Mouse (Mus musculus) stomach, embryonic 16.5 days (tissue): ENCODE measurements around the gene Mrpl24. TPM values are rescaled to one million over a fixed set of nuclear protein-coding genes. Genes with fewer than 3 reads are reported as not detected.
"Not testable (repeated sequence)": the region's sequence is repeated elsewhere in the genome, so short reads cannot be mapped to it uniquely, and the experiment has no call there.

Source experiments
- ATAC-seq: fragments of 200-750 bp; cut with Nextera tagmentation; 2 replicates; pipeline ENCODE4 v1.8.0; 2017; ENCODE audit warnings: moderate number of reproducible peaks, moderate TSS enrichment; ENCODE audit not compliant: insufficient read depth, low FRiP score
- H3K27ac ChIP-seq: fragments of 300-500 bp; sonication (generic); 2 replicates; pipeline ENCODE4 v1.5.1; 2014; ENCODE audit warnings: low read length
- H3K27me3 ChIP-seq: fragments of 300-500 bp; sonication (generic); 2 replicates; pipeline ENCODE4 v1.6.1; 2014; ENCODE audit warnings: low read length, control low read depth, mixed read lengths; ENCODE audit not compliant: control insufficient read depth, insufficient read depth
- H3K36me3 ChIP-seq: fragments of 300-500 bp; sonication (generic); 2 replicates; pipeline ENCODE4 v1.6.1; 2014; ENCODE audit warnings: low read length; ENCODE audit not compliant: control insufficient read depth, insufficient read depth
- H3K4me1 ChIP-seq: fragments of 300-500 bp; sonication (generic); 2 replicates; pipeline ENCODE4 v1.6.1; 2014; ENCODE audit warnings: low read length, control low read depth, mixed read lengths; ENCODE audit not compliant: control insufficient read depth, insufficient read depth
- H3K4me2 ChIP-seq: fragments of 300-500 bp; sonication (generic); 2 replicates; pipeline ENCODE4 v1.6.1; 2014; ENCODE audit warnings: low read depth, low read length, mixed read lengths
- H3K4me3 ChIP-seq: fragments of 300-500 bp; sonication (generic); replicated peaks from 2 replicates; pipeline ENCODE4 v1.5.1; 2014; ENCODE audit warnings: mild to moderate bottlenecking, low read length
- H3K9ac ChIP-seq: fragments of 300-500 bp; sonication (generic); 2 replicates; pipeline ENCODE4 v1.6.1; 2014; ENCODE audit warnings: low read length
- H3K9me3 ChIP-seq: fragments of 300-500 bp; sonication (generic); replicated peaks from 2 replicates; pipeline ENCODE4 v1.6.1; 2016; ENCODE audit warnings: low read length, control low read depth; ENCODE audit not compliant: control insufficient read depth
- WGBS: fragments of 180-500 bp; shearing (Covaris S2); extraction: QIAGEN DNeasy Blood & Tissue Kit; methylation state at CpG from one replicate; pipeline ENCODE4 v1.1.7; 2014; 5-methylcytosine and 5-hydroxymethylcytosine counted together
- polyA plus RNA-seq: library from polyadenylated mRNA; unstranded; fragments of >200 nt; fragmentation: Nextera tagmentation; extraction: Ambion mirVana; gene quantifications from 2 replicates; pipeline ENCODE4 v1.2.1, GENCODE M21; 2015

Mrpl24 gene
- 66.2 and 77.2 TPM in 2 replicates for polyA plus RNA-seq

- under 1% methylated on average over 30 of the region's 30 CpGs for WGBS
- Histone ChIP-seq H3K4me1 (peaks cover 4% of the 10 kb centered on the region; the same call in 1 of the 2 replicates), H3K4me2 (peak within 1 kb of the TSS; percentile 75), H3K9ac (peak within 1 kb of the TSS; percentile 82), H3K36me3 (peaks cover 35% of the 10 kb centered on the region), H3K27me3 (no peaks in the 10 kb centered on the region), H3K4me3 (peak within 1 kb of the TSS; percentile 78), H3K9me3 (no peaks in the 10 kb centered on the region), H3K27ac (peak within 1 kb of the TSS; percentile 90)
- peak; percentile 88 for ATAC-seq
These were observed at the start of gene Mrpl24 for GRCm38 (mm10) chr3:87919336-87920108. TSS of gene Mrpl24 (plus strand) at chr3:87919506.

- no peak overlapping the region for H3K4me3 ChIP-seq
- 90% methylated on average over 4 of the region's 4 CpGs for whole genome bisulfite sequencing
- no peak for ATAC-seq
- no peak overlapping the region for H3K9ac ChIP-seq
- H3K4me1 ChIP-seq, result no peaks in the 10 kb centered on the region
- no peaks in the 10 kb centered on the region for H3K36me3 ChIP-seq
- H3K9me3 ChIP-seq, result no peaks in the 10 kb centered on the region
- H3K27ac ChIP-seq, result no peak overlapping the region
- no peak overlapping the region for H3K4me2 ChIP-seq
- H3K27me3 ChIP-seq, result no peaks in the 10 kb centered on the region
These were observed 41.6 kb upstream of the Mrpl24 start for GRCm38 (mm10) chr3:87877730-87878129.

DNA sequence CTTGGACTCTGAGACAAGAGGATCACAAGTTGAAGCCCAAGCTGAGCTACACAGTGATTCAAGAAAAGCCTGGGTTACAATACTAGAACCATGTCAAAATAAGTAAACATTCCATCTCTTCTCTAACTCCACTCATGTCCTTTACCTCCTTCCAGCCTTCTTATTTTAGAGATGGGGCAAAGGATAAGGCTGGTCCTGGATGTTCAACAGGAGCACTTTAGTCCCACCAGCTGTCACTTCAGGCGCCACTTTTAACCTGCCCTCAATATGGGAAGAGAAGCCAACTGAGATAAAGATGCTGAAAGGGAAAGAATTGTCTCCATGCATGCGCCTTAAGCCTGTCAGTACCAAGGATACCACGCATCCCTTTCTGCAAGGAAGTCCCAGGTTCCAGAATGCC lies 35.0 kb upstream of the Mrpl24 start:
- no peak for ATAC-seq
- WGBS, result 6% methylated on average over 3 of the region's 3 CpGs
- 0 out of 2 replicates have a peak overlapping the region, but pooled peaks have one; percentile 92 for H3K27ac ChIP-seq

GRCm38 (mm10) chr3:87884708-87885251 lies 34.5 kb upstream of the Mrpl24 start:
- under 1% methylated on average over 27 of the region's 28 CpGs for WGBS

More for the DNA sequence above, 35.0 kb upstream of the Mrpl24 start:
- H3K9me3 ChIP-seq, result no peaks in the 10 kb centered on the region; the same call in 1 of the 2 replicates
- peaks cover 16% of the 10 kb centered on the region for H3K4me1 ChIP-seq
- H3K27me3 ChIP-seq, result no peaks in the 10 kb centered on the region
- peak overlapping the region; percentile 84 for H3K4me2 ChIP-seq
- H3K36me3 ChIP-seq, result no peaks in the 10 kb centered on the region
- peak overlapping the region; percentile 65 for H3K4me3 ChIP-seq
- H3K9ac ChIP-seq, result peak overlapping the region; percentile 82

GRCm38 (mm10) chr3:87885281-87886003 lies 33.9 kb upstream of the Mrpl24 start, which contains the start of gene Prcc:
TSS of gene Prcc (minus strand) at chr3:87885608.
- Histone ChIP-seq H3K4me1 (peaks cover 16% of the 10 kb centered on the region), H3K27ac (peak within 1 kb of the TSS; percentile 92), H3K27me3 (no peaks in the 10 kb centered on the region), H3K9me3 (no peaks in the 10 kb centered on the region; the same call in 1 of the 2 replicates), H3K4me2 (peak within 1 kb of the TSS; percentile 84), H3K4me3 (peak within 1 kb of the TSS; percentile 65), H3K36me3 (no peaks in the 10 kb centered on the region), H3K9ac (peak within 1 kb of the TSS; percentile 82)
- peak; percentile 97 for ATAC-seq
- WGBS, result under 1% methylated on average over 30 of the region's 33 CpGs

More at GRCm38 (mm10) chr3:87884708-87885251, 34.5 kb upstream of the Mrpl24 start:
- H3K9me3 ChIP-seq, result no peaks in the 10 kb centered on the region; the same call in 1 of the 2 replicates
- H3K9ac ChIP-seq, result peak overlapping the region; percentile 82
- peak overlapping the region; percentile 65 for H3K4me3 ChIP-seq
- ATAC-seq, result peak; percentile 2; the same call in 1 of the 2 replicates
- no peaks in the 10 kb centered on the region for H3K27me3 ChIP-seq
- peak overlapping the region; percentile 92 for H3K27ac ChIP-seq
- H3K36me3 ChIP-seq, result no peaks in the 10 kb centered on the region
- H3K4me2 ChIP-seq, result peak overlapping the region; percentile 84
- H3K4me1 ChIP-seq, result peaks cover 16% of the 10 kb centered on the region

GRCm38 (mm10) chr3:87886004-87886365 lies 33.3 kb upstream of the Mrpl24 start:
- peak; percentile 4; the same call in 1 of the 2 replicates for ATAC-seq
- H3K4me1 ChIP-seq, result peaks cover 16% of the 10 kb centered on the region
- no peaks in the 10 kb centered on the region; the same call in 1 of the 2 replicates for H3K9me3 ChIP-seq
- peak overlapping the region; percentile 65 for H3K4me3 ChIP-seq
- peak overlapping the region; percentile 47 for H3K4me2 ChIP-seq
- H3K27me3 ChIP-seq, result no peaks in the 10 kb centered on the region
- 10% methylated on average over 10 of the region's 10 CpGs for WGBS
- H3K27ac ChIP-seq, result no peak overlapping the region
- H3K36me3 ChIP-seq, result no peaks in the 10 kb centered on the region
- H3K9ac ChIP-seq, result peak overlapping the region; percentile 57

GRCm38 (mm10) chr3:87886416-87886815 lies 32.9 kb upstream of the Mrpl24 start:
- Histone ChIP-seq H3K9ac (peak overlapping the region; percentile 57; the same call in 1 of the 2 replicates), H3K27me3 (no peaks in the 10 kb centered on the region), H3K4me3 (peak overlapping the region; percentile 65), H3K4me1 (peaks cover 16% of the 10 kb centered on the region), H3K9me3 (no peaks in the 10 kb centered on the region; the same call in 1 of the 2 replicates), H3K27ac (no peak overlapping the region), H3K4me2 (peak overlapping the region; percentile 47), H3K36me3 (no peaks in the 10 kb centered on the region)
- no peak for ATAC-seq
- 84% methylated on average over 6 of the region's 6 CpGs for WGBS

DNA sequence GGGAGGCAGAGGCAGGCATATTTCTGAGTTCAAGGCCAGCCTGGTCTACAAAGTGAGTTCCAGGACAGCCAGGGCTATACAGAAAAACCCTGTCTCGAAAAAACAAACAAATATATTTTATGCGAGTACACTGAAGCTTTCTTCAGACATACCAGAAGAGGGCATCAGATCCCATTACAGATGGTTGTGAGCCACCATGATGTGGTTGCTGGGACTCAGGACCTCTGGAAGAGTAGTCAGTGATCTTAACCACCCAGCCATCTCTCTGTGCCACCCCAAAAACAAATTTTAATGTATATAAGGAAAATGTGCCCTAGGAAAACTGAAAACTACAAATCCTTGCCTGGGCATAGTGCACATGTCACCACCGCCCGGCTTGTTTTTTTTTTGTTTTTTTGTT lies 31.9 kb upstream of the Mrpl24 start:
- not testable (repeated sequence) for H3K9ac ChIP-seq, H3K9me3 ChIP-seq, H3K27ac ChIP-seq, H3K36me3 ChIP-seq, H3K4me2 ChIP-seq, H3K4me3 ChIP-seq, H3K27me3 ChIP-seq, ATAC-seq
- H3K4me1 ChIP-seq, result peaks cover 16% of the 10 kb centered on the region
- WGBS, result 83% methylated on average over 4 of the region's 4 CpGs
